Mouse (Mus musculus) adrenal gland, adult 18-20 months (tissue): ENCODE results near the gene Pou6f2. TPM values are rescaled to one million over a fixed set of nuclear protein-coding genes. Genes with fewer than 3 reads are reported as not detected.

ENCODE experiments used
- DNase-seq, 2 experiments: peaks; one replicate each; pipeline ENCODE4 v3.0.0; 2021 to 2022; ENCODE audit warnings: low spot score in 2 of 2
- long read RNA-seq, 2 experiments: library from polyadenylated mRNA; stranded (forward); transcript quantifications; one replicate each; pipeline ENCODE4 v2.0.0; 2021
- total RNA-seq, 2 experiments: library from RNA; stranded (reverse); gene quantifications; 1 replicate in 1 of 2; 2 replicates in 1 of 2; pipeline ENCODE4 v1.2.3; 2021

Pou6f2 gene
- total RNA-seq, result not detected
- long read RNA-seq, experiment 1, result 0 reads
- long read RNA-seq, experiment 2, result 0 reads

DNA sequence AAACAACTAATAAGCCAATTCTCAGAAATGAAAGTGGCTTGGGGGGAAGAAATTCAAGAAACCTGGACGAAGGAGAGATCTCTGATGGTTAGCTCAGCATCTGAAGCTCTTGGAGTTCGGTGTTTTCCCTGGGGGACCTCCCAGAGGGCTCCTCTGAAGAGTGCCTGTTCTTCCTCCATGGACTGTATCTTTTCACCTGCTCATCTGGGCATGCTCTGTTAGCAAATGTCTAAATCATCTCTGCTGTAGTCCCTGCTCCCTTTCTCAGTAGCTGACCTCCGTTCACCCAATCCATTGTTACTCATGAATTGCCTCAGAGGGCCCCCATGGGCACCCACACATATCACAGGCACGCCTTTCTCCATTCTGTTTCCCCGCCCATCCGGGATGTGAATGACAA, at the start of gene Pou6f2:
Gene Pou6f2, minus strand, starts transcription at position 101 of the 400 bp plus-strand sequence.
- DNase-seq, result no peak

DNA sequence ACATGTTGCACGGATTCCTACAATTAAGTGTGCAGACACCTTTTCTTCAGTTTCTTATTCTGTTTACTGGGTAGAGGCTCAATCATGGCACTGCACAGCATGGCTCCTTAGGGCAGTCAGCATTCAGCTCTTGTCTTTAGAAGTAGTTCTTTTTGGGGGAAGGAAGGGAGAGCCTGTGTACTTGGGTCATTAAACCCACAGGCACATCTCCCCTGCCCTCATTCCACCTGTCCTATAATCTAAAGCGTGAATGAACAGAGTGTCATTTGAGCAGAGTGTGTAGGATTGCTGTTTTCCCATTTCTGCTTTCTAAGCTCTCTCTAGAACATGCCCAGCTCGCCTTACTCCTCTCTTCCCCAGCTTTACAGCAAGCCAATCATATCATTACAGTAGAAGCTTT, 42.4 kb upstream of the Pou6f2 start:
- DNase-seq, result no peak

DNA sequence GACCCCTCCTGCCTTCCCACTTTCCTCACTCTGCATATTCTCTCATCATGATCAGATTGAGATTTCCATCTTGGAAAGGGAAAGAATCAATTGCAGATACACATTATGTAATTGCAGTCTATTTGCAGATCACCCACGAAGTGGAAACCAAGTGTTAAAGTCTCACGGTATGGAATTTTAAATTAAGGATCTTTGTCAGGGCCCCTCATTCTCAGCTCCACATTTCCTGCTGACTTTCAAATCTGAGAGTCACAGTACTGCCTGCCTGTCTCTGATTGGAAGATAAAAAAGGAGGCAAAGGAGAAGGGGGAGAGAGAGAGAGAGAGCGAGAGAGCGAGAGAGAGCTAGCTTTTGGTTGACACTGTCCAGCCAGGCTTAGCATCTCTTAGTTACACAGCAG, 9.8 kb downstream of the Pou6f2 start:
- no peak for DNase-seq

DNA sequence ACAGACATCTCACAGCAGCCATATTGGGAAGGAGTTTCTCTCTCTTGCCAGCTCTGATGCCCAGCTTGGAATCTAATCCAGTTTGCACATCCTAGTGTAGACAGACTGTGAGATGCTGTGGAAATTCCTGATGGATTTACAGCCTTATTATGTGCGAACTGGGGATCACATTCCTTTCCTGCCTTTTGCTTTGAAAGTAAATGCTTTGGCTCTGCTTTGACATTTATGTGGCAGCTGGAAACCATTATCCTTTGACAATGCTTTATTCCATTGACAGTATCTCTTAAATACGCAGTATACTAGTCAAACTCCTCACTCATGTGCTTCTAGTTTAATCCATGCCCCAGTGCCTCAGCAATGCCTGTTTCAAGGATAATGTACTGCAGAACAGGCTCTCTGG, 34.1 kb downstream of the Pou6f2 start:
- no peak for DNase-seq

- DNase-seq, result no peak
Measured at GRCm38 (mm10) chr13:18344580-18345333, 52.7 kb downstream of the Pou6f2 start.

GRCm38 (mm10) chr13:18338910-18339501, 58.5 kb downstream of the Pou6f2 start:
- no peak for DNase-seq

DNA sequence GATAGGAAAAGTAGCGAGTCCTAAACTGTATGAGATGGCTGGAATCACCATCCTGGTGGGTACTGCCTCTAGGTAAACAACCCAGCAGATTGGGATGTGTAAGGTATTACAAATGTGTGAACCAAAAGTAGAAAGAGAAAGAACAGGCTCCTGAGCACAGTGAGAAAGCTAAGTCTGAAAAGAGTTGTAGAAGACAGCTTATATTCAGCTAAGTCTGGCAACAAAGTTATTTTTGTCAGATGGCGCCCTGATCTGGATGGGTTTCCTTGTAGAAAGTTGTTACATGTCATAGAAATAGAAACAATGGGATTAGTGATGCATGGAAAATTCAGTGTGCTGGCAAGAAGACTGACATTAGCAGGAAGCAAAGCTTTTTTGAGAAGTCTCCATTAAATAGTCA, 59.5 kb downstream of the Pou6f2 start:
- DNase-seq, result no peak

DNA sequence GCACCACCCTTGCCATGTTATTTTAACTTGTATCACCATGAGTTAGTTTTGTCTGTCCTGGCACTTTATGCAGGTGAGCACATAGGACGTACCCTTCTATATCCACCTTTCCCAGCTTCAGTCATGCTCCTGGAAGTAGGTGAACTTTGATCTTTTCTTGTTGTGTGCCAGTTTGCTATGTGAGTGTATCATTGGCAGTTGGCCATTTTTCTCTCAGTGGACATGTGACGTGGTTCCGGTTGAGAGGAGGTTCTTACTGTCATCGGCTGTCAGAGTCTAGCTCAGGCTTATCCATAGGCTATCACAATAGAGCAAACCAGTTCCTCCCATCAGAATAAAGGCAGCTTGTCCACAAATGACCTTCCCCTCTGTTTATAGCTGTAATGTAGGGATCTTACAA, 63.5 kb downstream of the Pou6f2 start:
- DNase-seq, result no peak

DNA sequence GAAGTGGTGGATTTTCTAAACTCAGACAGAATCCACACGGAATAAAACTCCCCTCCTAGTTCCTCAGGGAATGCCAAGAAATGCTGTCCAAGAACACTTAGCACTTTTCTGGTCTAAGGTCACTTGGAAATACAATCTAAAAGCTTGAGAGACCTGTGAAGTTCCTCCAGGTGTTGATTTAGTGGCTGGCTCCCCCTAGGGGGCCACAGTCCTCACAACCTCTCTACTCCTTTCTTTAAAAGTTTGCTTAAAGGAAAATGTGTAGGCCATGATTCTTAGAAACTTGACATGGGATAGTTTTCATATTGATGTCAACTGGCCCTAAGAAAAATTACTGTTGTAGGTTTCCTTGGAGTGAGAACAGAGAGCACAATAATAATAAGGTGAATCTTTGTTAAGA, 64.9 kb downstream of the Pou6f2 start:
- DNase-seq, result no peak

- no peak for DNase-seq
Measured at GRCm38 (mm10) chr13:18323980-18324678, 73.4 kb downstream of the Pou6f2 start.

GRCm38 (mm10) chr13:18323407-18323806, 74.1 kb downstream of the Pou6f2 start:
- no peak for DNase-seq

DNA sequence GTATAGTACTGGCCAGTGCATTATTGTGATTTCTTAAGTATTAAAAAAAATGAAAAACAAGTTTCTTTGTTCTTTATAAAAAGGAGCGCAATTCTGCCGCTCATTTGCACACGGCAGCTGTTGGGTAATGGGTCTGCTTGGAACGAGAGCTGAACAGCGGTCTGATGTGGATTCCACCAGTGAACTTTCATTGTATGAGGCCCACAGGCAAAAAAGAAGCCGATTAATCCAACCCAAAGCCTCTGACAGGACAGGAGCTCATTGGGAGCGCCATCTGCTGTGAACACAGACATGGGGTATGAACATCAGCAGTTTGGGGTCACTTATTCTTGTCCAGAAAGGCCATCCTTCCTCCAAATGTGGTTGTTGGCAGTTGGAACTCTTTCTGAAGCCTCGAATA, 84.9 kb downstream of the Pou6f2 start:
- no peak for DNase-seq

GRCm38 (mm10) chr13:18309024-18309423, 88.5 kb downstream of the Pou6f2 start:
- DNase-seq, result no peak

DNA sequence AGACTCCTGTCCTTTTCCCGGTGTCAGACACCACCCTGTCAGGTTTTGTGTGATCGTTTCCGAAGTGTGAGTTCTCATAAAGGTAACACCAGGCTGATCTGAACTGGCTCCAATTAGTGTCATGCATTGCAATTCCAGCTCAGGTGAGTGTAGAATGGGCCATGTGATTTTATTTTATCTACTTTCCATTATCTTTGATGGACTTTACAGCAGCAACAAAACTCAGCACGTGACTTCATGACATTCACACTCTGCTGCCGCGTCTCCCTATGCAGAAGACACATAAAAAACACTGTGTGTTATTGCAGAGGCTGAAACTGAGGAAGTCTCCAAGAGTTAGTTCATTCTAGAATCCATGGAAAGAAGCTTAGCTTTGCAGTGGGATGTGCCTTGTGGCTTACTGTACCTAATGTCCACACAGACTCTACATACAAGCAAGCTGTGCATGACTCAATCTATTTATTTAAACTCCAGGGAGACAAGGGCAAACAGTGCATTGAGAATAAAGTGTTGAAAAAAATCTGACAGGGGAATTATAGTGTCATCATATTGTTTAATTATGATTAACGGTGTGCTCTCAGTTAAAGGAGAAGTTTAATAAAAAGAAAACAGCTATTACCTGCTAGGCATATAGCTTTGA, 90.9 kb downstream of the Pou6f2 start:
- DNase-seq, result no peak

DNA sequence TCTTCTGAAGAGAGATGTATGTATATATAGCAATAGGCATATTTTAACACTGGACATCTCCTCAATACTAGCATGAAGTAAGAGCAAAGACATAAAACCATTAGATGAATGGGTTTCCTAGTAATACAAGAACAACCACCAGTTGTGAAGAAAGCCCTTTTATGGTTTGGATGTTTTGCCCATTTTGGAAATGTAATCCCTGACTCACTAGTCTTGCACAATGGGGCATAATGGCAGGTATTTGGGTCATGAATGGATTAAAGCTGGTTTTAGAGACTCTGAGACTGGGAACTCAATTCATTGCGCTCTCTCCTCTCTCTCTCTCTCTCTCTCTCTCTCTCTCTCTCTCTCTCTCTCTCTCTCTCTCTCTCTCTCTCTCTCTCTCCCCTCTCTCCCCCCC, 97.5 kb downstream of the Pou6f2 start:
- no peak for DNase-seq

- no peak for DNase-seq
Measured at GRCm38 (mm10) chr13:18293438-18293837, 104.0 kb downstream of the Pou6f2 start.

- no peak for DNase-seq
Measured at GRCm38 (mm10) chr13:18290253-18290914, 107.1 kb downstream of the Pou6f2 start.

DNA sequence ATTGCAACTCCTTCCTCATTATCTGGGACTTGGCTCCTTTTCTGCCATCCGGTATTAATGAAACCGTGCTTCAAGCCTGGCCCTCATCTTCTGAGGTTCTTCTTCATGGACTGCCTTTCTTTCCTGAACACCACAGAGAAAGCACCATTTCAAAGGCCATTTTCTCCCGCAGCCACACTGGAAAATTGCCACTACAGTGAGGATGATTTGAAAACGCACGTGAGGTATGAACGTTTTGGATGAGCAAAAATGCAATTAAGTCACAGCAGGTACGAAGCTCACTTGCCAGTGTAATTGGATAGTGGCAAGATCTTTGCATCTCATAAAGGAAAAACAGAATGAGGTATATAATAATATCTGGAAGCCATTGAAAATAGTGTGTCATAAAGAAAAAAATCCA, 110.0 kb downstream of the Pou6f2 start:
- no peak for DNase-seq

DNA sequence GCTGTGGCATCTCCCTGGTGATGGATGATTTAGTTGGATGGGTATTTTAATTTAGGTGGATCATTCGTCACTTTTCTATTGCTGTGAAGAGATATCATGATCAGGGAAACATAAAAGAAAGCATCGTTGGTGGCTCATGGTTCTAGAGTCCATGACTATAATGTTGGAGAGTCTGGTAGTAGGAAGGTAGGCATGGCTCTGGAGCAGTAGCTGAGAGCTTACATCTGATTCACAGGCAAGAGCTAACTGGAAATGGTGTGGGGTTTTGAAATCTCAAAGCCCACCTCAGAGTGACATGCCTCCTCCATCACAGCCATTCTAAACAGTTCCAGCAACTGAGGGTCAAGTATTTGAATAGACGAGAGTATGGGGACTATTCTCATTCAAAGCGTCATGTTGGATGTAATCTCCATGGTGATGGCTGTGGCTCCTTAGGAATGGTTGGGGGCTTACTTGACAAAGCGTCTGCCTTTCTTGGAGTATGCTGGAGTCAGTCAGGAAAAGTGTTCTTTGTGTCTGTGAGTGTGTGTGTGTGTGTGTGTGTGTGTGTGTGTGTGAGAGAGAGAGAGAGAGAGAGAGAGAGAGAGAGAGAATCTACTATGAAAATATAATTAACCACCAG, 115.0 kb downstream of the Pou6f2 start:
- no peak for DNase-seq

DNA sequence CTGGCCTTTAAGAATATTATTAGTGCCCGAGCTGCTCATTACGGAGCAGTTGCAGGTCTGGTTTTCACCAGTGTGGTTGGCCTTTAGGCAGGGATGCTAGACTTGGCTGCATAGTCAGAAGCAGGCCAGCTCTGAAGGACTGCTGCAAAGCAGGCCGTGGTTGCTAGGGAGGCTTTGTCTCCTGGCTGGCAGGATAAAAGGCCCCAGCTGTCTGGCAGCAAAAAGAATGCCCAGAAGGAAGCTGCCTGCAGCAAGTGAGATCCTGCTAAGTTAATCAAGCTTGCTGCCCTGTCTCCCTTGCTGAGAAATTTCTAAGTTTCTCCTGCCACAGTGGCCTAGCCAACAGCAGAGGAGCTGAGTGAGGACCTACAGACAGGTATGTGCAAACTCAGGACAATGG, 116.4 kb downstream of the Pou6f2 start:
- no peak for DNase-seq

GRCm38 (mm10) chr13:18253131-18253530, 144.4 kb downstream of the Pou6f2 start:
- DNase-seq, result no peak
